Mouse (Mus musculus) kidney, adult 11 months (tissue): ENCODE measurements at regions not wholly inside any gene's neighbourhood (a gene's known extent, or its start where the extent isn't known, plus 50 kb on each side); places are given as distances from the start of the nearest gene placed in this dataset.

Source experiments
- DNase-seq: peaks from one replicate; pipeline ENCODE4 v3.0.0; 2022

GRCm38 (mm10) chr14:71359581-71359980 is 759.9 kb upstream of the Fam160b2 start:
- DNase-seq, result no peak

- no peak for DNase-seq
These were observed 738.6 kb upstream of the Fam160b2 start for GRCm38 (mm10) chr14:71338219-71338618.

- no peak for DNase-seq
These were observed 737.3 kb upstream of the Fam160b2 start for GRCm38 (mm10) chr14:71336906-71337305.

- DNase-seq, result no peak
These were observed 734.4 kb upstream of the Fam160b2 start for GRCm38 (mm10) chr14:71334022-71334421.

GRCm38 (mm10) chr14:71329862-71330630 is 730.4 kb upstream of the Fam160b2 start:
- no peak for DNase-seq

- no peak for DNase-seq
These were observed 728.0 kb upstream of the Fam160b2 start for GRCm38 (mm10) chr14:71327621-71328020.

GRCm38 (mm10) chr14:71326521-71327105 is 727.0 kb upstream of the Fam160b2 start:
- no peak for DNase-seq

- no peak for DNase-seq
These were observed 715.6 kb upstream of the Fam160b2 start for GRCm38 (mm10) chr14:71315228-71315627.

- DNase-seq, result no peak
These were observed 700.1 kb upstream of the Fam160b2 start for GRCm38 (mm10) chr14:71299755-71300154.

GRCm38 (mm10) chr14:71281568-71281967 is 681.9 kb upstream of the Fam160b2 start:
- no peak for DNase-seq

GRCm38 (mm10) chr14:71276309-71276791 is 676.7 kb upstream of the Fam160b2 start:
- DNase-seq, result no peak

- DNase-seq, result no peak
These were observed 672.8 kb upstream of the Fam160b2 start for GRCm38 (mm10) chr14:71272470-71272869.

- DNase-seq, result no peak
These were observed 658.0 kb upstream of the Fam160b2 start for GRCm38 (mm10) chr14:71257650-71258049.

- no peak for DNase-seq
These were observed 654.6 kb upstream of the Fam160b2 start for GRCm38 (mm10) chr14:71254207-71254606.

GRCm38 (mm10) chr14:71252136-71252535 is 652.5 kb upstream of the Fam160b2 start:
- no peak for DNase-seq

- DNase-seq, result no peak
These were observed 651.5 kb upstream of the Fam160b2 start for GRCm38 (mm10) chr14:71251116-71251515.

GRCm38 (mm10) chr14:71249387-71249965 is 649.8 kb upstream of the Fam160b2 start:
- DNase-seq, result no peak

GRCm38 (mm10) chr14:71248534-71248933 is 648.9 kb upstream of the Fam160b2 start:
- DNase-seq, result no peak

- no peak for DNase-seq
These were observed 642.2 kb upstream of the Fam160b2 start for GRCm38 (mm10) chr14:71241655-71242390.

- DNase-seq, result no peak
These were observed 636.6 kb upstream of the Fam160b2 start for GRCm38 (mm10) chr14:71236192-71236591.

- no peak for DNase-seq
These were observed 635.3 kb upstream of the Fam160b2 start for GRCm38 (mm10) chr14:71234900-71235299.

GRCm38 (mm10) chr14:71234276-71234675 is 634.6 kb upstream of the Fam160b2 start:
- DNase-seq, result no peak

GRCm38 (mm10) chr14:71231223-71231815 is 631.7 kb upstream of the Fam160b2 start:
- no peak for DNase-seq
